Mouse (Mus musculus) bone marrow macrophage, adult 2 months (primary cell): ENCODE measurements around the gene Traf3.

Experiments
- CTCF ChIP-seq: IDR thresholded peaks from 2 replicates; pipeline ENCODE4 v1.5.1; 2012; ENCODE audit warnings: low read depth, mild to moderate bottlenecking, low read length, moderate library complexity
- POLR2A ChIP-seq: IDR thresholded peaks from 2 replicates; pipeline ENCODE4 v1.6.1; 2012; ENCODE audit warnings: mild to moderate bottlenecking, low read depth, low read length, borderline replicate concordance

DNA sequence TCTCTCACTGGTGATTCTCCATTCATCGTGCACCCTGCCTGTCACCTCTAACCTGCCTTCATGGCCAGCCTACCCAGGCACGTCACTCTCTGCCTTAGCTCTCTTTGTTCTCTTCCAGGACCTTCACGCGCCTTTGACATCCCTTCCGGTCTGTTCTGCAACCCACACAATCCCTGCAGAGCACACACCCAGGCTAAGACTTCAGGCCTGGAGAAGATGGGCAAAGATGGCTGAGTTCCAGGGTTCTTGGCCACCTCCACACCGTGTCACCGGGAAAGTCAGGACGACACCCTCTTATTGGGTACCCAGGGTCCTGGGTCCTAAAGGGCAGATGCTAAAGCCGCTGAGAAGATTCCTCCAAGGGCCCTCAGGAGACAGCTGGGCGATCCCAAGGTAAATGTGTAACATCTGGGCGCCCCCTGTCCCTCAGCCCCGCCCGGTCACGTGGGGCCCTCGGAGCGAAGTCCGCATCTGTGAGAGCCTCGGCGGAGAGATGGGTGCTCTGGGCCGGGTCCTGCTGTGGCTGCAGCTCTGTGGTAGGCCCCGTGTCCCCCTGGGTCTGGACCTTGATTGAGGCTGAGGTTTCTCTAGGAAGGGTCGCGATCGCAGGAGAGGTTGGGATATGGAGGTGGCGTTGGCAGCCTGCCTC, 104.6 kb downstream of the Traf3 start, which contains the start of gene Amn:
- TF ChIP-seq CTCF (no peak), POLR2A (no peak)
